Mouse (Mus musculus): ENCODE data around the gene Igf2bp3. TPM values are rescaled to one million over a fixed set of nuclear protein-coding genes. Genes with fewer than 3 reads are reported as not detected.

The Igf2bp3 gene
- total and polyA plus RNA-seq, 3 experiments, result 18.4 to 35.6 (median 22.0) TPM

DNA sequence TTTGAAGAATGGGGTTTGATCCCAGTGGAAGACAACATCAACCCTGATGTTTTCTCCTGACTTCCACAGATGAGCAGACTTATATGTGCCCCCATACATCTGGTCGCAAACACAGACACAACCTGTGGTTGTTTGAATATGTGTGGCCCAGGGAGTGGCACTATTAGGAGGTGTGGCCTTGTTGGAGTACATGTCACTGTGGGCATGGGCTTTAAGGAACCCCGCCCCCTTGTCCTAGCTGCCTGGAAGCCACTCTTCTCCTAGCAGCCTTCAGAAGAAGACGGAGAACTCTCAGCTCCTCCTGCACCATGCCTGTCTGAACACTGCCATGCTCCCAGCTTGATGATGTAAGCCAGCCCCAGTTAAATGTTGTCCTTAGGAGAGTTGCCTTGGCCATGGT lies 94.4 kb downstream of the Igf2bp3 start:
- dilution Hi-C loops (cut with MboI; ENCODE audit: extremely low pct_ligation_motif_present, extremely low pct_unique_long_range_greater_than_20kb, low sequenced_read_pairs) (no loop called here), in situ Hi-C loops (cut with MboI; ENCODE audit: low pct_ligation_motif_present, low pct_unique_long_range_greater_than_20kb, low sequenced_read_pairs) (no loop called here)
- Histone ChIP-seq H3K9ac (ENCODE audit: insufficient read depth, low read depth) (no peak overlapping the region), H3K4me2 (ENCODE audit: insufficient read depth, low read depth, poor library complexity, severe bottlenecking) (no peak overlapping the region), H3K27ac (ENCODE audit: insufficient read depth, low read depth) (no peak overlapping the region), H3K4me3 (replicated peaks in 1 of 3; ENCODE audit: low read depth in 2 of 3, low read length in 2 of 3, poor library complexity in 1 of 3) (no peak overlapping the region), H3K36me3 (replicated peaks in 1 of 2; ENCODE audit: control insufficient read depth in 1 of 2, insufficient read depth in 1 of 2, low read length in 1 of 2) (peaks cover 5 to 35% of the 10 kb centered on the region in 2 experiments), H3K27me3 (replicated peaks) (no peaks in the 10 kb centered on the region), H3K9me3 (replicated peaks; ENCODE audit: low read length) (no peaks in the 10 kb centered on the region), H3K79me2 (replicated peaks; ENCODE audit: control insufficient read depth, extremely low read depth, insufficient read depth, poor library complexity, severe bottlenecking) (no peaks in the 10 kb centered on the region), H3K4me1 (ENCODE audit: control insufficient read depth in 1 of 2, insufficient read depth in 2 of 2) (peaks cover 11 to 51% of the 10 kb centered on the region in 2 experiments)
- TF ChIP-seq ZKSCAN1 (IDR thresholded peaks at IDR 0.05; ENCODE audit: borderline replicate concordance, low read depth, low read length) (no peak), ZMIZ1 (IDR thresholded peaks at IDR 0.05; ENCODE audit: low read depth, low read length) (no peak), ELF1 (IDR thresholded peaks at IDR 0.05; ENCODE audit: low read depth, low read length) (no peak), CHD1 (IDR thresholded peaks at IDR 0.05; ENCODE audit: low read depth, low read length) (no peak), ZC3H11A (IDR thresholded peaks at IDR 0.05; ENCODE audit: low read depth, low read length) (no peak), CHD2 (IDR thresholded peaks at IDR 0.05; ENCODE audit: low read length) (no peak), NELFE (IDR thresholded peaks at IDR 0.05; ENCODE audit: low read depth, low read length) (no peak), RCOR1 (conservative IDR thresholded peaks at IDR 0.05; ENCODE audit: low read depth, low read length) (no peak)
- no peak for DNase-seq (ENCODE audit: extremely low read depth)

DNA sequence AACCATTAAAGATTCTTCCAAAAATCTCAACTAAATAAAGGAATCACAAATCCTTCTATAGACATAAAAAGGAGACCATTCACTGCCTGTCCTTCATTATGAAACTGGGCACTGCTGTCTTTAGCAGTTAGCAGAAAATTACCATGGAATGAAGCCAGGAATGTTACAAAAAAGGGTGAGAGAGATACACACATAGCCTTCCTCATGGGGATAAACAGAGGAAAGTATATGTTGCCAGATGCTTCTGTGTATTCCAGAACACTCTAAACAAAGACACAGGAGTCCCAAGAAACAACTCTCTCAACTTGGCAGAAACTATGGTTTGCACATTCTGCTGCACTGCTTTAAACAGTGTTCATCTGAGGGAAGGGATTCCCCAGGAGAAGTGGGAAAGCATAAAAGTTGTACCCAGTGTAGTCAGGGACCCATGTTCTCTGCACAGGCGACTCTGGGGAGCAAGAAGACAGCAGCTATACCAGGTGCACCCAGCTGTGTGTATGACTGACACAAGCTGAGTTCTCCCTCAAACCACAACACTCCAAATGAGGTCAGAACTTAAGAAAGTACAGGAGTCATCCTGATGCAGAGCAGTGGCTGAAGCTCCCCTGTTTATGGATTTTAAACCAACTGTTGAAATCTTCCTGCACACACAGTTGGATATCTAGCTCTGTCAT lies 95.2 kb downstream of the Igf2bp3 start:
- peak; percentile 29 for DNase-seq (ENCODE audit: extremely low read depth)
- Histone ChIP-seq H3K4me1 (ENCODE audit: control insufficient read depth in 1 of 2, insufficient read depth in 2 of 2) (peaks cover 13 to 57% of the 10 kb centered on the region in 2 experiments), H3K9me3 (replicated peaks; ENCODE audit: low read length) (no peaks in the 10 kb centered on the region), H3K79me2 (replicated peaks; ENCODE audit: control insufficient read depth, extremely low read depth, insufficient read depth, poor library complexity, severe bottlenecking) (no peaks in the 10 kb centered on the region), H3K4me3 (replicated peaks in 1 of 3; ENCODE audit: low read depth in 2 of 3, low read length in 2 of 3, poor library complexity in 1 of 3) (no peak overlapping the region), H3K27ac (ENCODE audit: insufficient read depth, low read depth) (no peak overlapping the region), H3K36me3 (replicated peaks in 1 of 2; ENCODE audit: control insufficient read depth in 1 of 2, insufficient read depth in 1 of 2, low read length in 1 of 2) (peaks cover 3 to 34% of the 10 kb centered on the region in 2 experiments), H3K27me3 (replicated peaks) (no peaks in the 10 kb centered on the region), H3K9ac (ENCODE audit: insufficient read depth, low read depth) (no peak overlapping the region), H3K4me2 (ENCODE audit: insufficient read depth, low read depth, poor library complexity, severe bottlenecking) (no peak overlapping the region)
- in situ Hi-C loops (cut with MboI; ENCODE audit: low pct_ligation_motif_present, low pct_unique_long_range_greater_than_20kb, low sequenced_read_pairs), result no loop called here
- dilution Hi-C loops (cut with MboI; ENCODE audit: extremely low pct_ligation_motif_present, extremely low pct_unique_long_range_greater_than_20kb, low sequenced_read_pairs), result no loop called here
- TF ChIP-seq TBP (conservative IDR thresholded peaks at IDR 0.05; ENCODE audit: low read depth, low read length) (no peak), KAT2A (IDR thresholded peaks at IDR 0.05; ENCODE audit: insufficient replicate concordance, low read length) (no peak), ETS1 (conservative IDR thresholded peaks at IDR 0.05; ENCODE audit: low read depth, low read length) (peak; percentile 51)

DNA sequence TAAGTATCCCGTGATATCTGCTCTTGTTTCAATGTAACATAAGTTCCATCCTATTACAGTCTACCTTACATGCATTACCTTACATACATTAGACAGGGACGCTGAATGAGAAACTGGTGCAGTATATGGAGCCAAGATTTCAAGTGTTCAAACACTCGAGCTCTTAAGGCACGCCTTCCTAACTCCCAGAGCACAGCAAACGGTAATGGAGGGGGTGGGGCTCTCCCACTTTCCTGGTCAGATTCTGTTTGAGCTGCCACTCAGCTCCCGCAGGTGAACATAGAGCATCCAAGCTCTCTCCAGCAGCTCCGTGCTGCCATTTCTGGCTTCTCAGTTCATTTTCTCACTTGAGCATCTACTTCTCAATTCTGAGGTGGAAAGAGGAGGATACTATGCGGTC lies 96.3 kb downstream of the Igf2bp3 start:
- Histone ChIP-seq H3K9ac (ENCODE audit: insufficient read depth, low read depth) (no peak overlapping the region), H3K36me3 (replicated peaks in 1 of 2; ENCODE audit: control insufficient read depth in 1 of 2, insufficient read depth in 1 of 2, low read length in 1 of 2) (peaks cover 3 to 42% of the 10 kb centered on the region in 2 experiments), H3K27me3 (replicated peaks) (no peaks in the 10 kb centered on the region), H3K4me2 (ENCODE audit: insufficient read depth, low read depth, poor library complexity, severe bottlenecking) (no peak overlapping the region), H3K4me3 (replicated peaks in 1 of 3; ENCODE audit: low read depth in 2 of 3, low read length in 2 of 3, poor library complexity in 1 of 3) (no peak overlapping the region), H3K27ac (ENCODE audit: insufficient read depth, low read depth) (no peak overlapping the region), H3K79me2 (replicated peaks; ENCODE audit: control insufficient read depth, extremely low read depth, insufficient read depth, poor library complexity, severe bottlenecking) (no peaks in the 10 kb centered on the region), H3K4me1 (ENCODE audit: control insufficient read depth in 1 of 2, insufficient read depth in 2 of 2) (peaks cover 13 to 61% of the 10 kb centered on the region in 2 experiments), H3K9me3 (replicated peaks; ENCODE audit: low read length) (no peaks in the 10 kb centered on the region)
- no peak for TF ChIP-seq CHD2 (IDR thresholded peaks at IDR 0.05; ENCODE audit: low read length)
- no peak for TF ChIP-seq EP300 (IDR thresholded peaks at IDR 0.05; ENCODE audit: low read length)
- TF ChIP-seq GABPA (IDR thresholded peaks at IDR 0.05; ENCODE audit: insufficient replicate concordance, low read depth, low read length), result no peak
- TF ChIP-seq TBP (conservative IDR thresholded peaks at IDR 0.05; ENCODE audit: low read depth, low read length), result no peak
- TF ChIP-seq SIN3A (IDR thresholded peaks at IDR 0.05; ENCODE audit: low read length), result no peak
- no peak for TF ChIP-seq ELF1 (IDR thresholded peaks at IDR 0.05; ENCODE audit: low read depth, low read length)
- no peak for TF ChIP-seq MAFK (IDR thresholded peaks at IDR 0.05; ENCODE audit: insufficient replicate concordance, low read length)
- no peak for TF ChIP-seq IRF4 (IDR thresholded peaks at IDR 0.05; ENCODE audit: low read depth, low read length)
- no peak for TF ChIP-seq ZNF384 (IDR thresholded peaks at IDR 0.05; ENCODE audit: low read depth, low read length)
- no peak for TF ChIP-seq UBTF (IDR thresholded peaks at IDR 0.05; ENCODE audit: low read depth, low read length)
- TF ChIP-seq USF2 (conservative IDR thresholded peaks at IDR 0.05; ENCODE audit: low read depth, low read length), result no peak
- TF ChIP-seq ZC3H11A (IDR thresholded peaks at IDR 0.05; ENCODE audit: low read depth, low read length), result no peak
- in situ Hi-C loops (cut with MboI; ENCODE audit: low pct_ligation_motif_present, low pct_unique_long_range_greater_than_20kb, low sequenced_read_pairs) (no loop called here), dilution Hi-C loops (cut with MboI; ENCODE audit: extremely low pct_ligation_motif_present, extremely low pct_unique_long_range_greater_than_20kb, low sequenced_read_pairs) (no loop called here)
- DNase-seq (ENCODE audit: extremely low read depth), result no peak
